Mouse (Mus musculus) intestine, embryonic 16.5 days (tissue): Measurements from ENCODE around the gene Prkca. TPM values are rescaled to one million over a fixed set of nuclear protein-coding genes. Genes with fewer than 3 reads are reported as not detected.

ENCODE experiments used
- ATAC-seq: fragments of 200-750 bp; cut with Nextera tagmentation; 2 replicates; pipeline ENCODE4 v1.8.0; 2017; ENCODE audit warnings: moderate TSS enrichment, moderate library complexity
- H3K27ac ChIP-seq: fragments of 300-500 bp; sonication (generic); 2 replicates; pipeline ENCODE4 v1.5.1; 2014; ENCODE audit warnings: mild to moderate bottlenecking, low read length
- H3K27me3 ChIP-seq: fragments of 300-500 bp; sonication (generic); replicated peaks from 2 replicates; pipeline ENCODE4 v1.6.1; 2014; ENCODE audit warnings: low read length, control low read depth, mixed read lengths; ENCODE audit not compliant: control insufficient read depth, insufficient read depth
- H3K36me3 ChIP-seq: fragments of 300-500 bp; sonication (generic); 2 replicates; pipeline ENCODE4 v1.6.1; 2014; ENCODE audit warnings: low read length, control low read depth; ENCODE audit not compliant: control insufficient read depth, insufficient read depth
- H3K4me1 ChIP-seq: fragments of 300-500 bp; sonication (generic); 2 replicates; pipeline ENCODE4 v1.6.1; 2014; ENCODE audit warnings: low read length, control low read depth, mixed read lengths; ENCODE audit not compliant: control insufficient read depth, insufficient read depth
- H3K4me2 ChIP-seq: fragments of 300-500 bp; sonication (generic); 2 replicates; pipeline ENCODE4 v1.6.1; 2014; ENCODE audit warnings: low read depth, low read length, control low read depth
- H3K4me3 ChIP-seq: fragments of 300-500 bp; sonication (generic); 2 replicates; pipeline ENCODE4 v1.5.1; 2014; ENCODE audit warnings: mild to moderate bottlenecking, low read length
- H3K9ac ChIP-seq: fragments of 300-500 bp; sonication (generic); 2 replicates; pipeline ENCODE4 v1.6.1; 2014; ENCODE audit warnings: low read depth, low read length
- H3K9me3 ChIP-seq: fragments of 300-500 bp; sonication (generic); 2 replicates; pipeline ENCODE4 v1.6.1; 2016; ENCODE audit warnings: low read length, control low read depth; ENCODE audit not compliant: control insufficient read depth
- WGBS: fragments of 180-500 bp; shearing (Covaris S2); extraction: QIAGEN DNeasy Blood & Tissue Kit; methylation state at CpG from one replicate; pipeline ENCODE4 v1.1.7; 2014; 5-methylcytosine and 5-hydroxymethylcytosine counted together
- polyA plus RNA-seq: library from polyadenylated mRNA; unstranded; fragments of >200 nt; fragmentation: Nextera tagmentation; extraction: Ambion mirVana; gene quantifications from 2 replicates; pipeline ENCODE4 v1.2.1, GENCODE M21; 2015

Prkca gene
- polyA plus RNA-seq, 1 experiment from 2014 or later: 20.3 TPM

DNA sequence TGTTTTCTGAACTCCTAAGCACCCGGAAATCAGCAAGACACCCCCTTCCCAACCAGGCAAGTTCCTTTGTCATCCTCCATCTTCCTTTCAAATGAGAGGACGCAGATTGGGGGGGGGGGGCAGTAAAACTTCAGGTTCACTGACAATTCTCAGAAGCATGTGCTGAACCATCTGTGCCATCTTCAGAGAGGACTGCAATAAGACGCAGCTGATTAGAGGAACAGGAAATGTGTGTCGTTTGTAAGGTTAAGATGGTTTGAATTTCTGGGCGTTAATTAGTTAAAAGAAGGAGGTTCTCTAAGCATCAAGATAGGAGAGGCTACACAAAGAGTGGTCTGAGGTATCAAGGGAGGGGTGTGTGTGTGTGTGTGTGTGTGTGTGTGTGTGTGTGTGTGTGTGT lies 94.2 kb downstream of the Prkca start:
- WGBS: 59% methylated on average over 5 of the region's 5 CpGs
- Histone ChIP-seq H3K9ac (no peak overlapping the region), H3K27ac (no peak overlapping the region), H3K4me1 (peaks cover 20% of the 10 kb centered on the region), H3K4me3 (no peak overlapping the region), H3K4me2 (no peak overlapping the region), H3K27me3 (no peaks in the 10 kb centered on the region), H3K9me3 (no peaks in the 10 kb centered on the region), H3K36me3 (no peaks in the 10 kb centered on the region)
- ATAC-seq: no peak

- Histone ChIP-seq H3K9me3 (no peaks in the 10 kb centered on the region), H3K4me3 (no peak overlapping the region), H3K27me3 (no peaks in the 10 kb centered on the region), H3K9ac (no peak overlapping the region), H3K4me1 (peaks cover 20% of the 10 kb centered on the region), H3K36me3 (no peaks in the 10 kb centered on the region), H3K4me2 (no peak overlapping the region), H3K27ac (no peak overlapping the region)
- WGBS: 73% methylated on average over 3 of the region's 3 CpGs
- no peak for ATAC-seq
Measured at GRCm38 (mm10) chr11:108249047-108249403, 94.7 kb downstream of the Prkca start.

DNA sequence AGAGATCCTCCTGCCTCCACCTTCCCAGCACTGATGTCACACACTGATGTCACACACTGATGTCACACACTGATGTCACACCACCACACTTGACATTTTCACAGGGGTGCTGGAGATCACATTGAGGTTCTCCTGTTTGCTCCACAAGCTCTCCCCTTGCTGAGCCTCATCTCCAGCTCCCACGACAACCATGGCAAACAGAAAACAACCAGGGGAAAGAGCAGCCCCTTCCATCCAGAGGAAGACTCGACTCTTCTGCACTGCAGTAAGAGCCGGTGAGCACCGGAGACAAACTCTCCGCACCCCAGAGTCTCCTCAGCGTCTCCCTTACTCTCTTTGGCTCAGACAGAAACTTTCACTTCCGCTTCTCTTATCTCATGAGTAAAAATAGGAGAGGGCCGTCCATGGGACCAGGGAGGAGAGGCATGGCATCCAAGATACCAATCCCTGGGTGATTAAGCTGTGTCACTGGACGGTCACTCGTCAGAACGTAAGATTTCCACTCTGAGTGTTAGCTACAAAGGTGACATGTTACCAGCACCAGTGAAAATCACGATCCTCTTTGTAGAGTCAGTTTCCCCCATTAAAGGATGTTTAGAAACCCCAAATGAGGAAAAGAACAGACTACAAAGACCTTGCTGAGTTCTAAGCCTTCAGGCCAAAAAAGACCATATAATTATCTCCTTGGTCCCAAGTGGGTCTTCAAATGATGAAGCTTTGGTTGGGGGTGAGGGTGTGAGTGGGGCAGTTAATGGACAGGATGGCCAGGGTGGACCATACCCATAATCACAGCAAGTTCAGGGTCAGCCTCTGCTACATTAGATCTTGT lies 95.3 kb downstream of the Prkca start:
- Histone ChIP-seq H3K36me3 (no peaks in the 10 kb centered on the region), H3K27ac (no peak overlapping the region), H3K4me3 (no peak overlapping the region), H3K9ac (no peak overlapping the region), H3K4me2 (no peak overlapping the region), H3K27me3 (no peaks in the 10 kb centered on the region), H3K4me1 (peaks cover 22% of the 10 kb centered on the region), H3K9me3 (no peaks in the 10 kb centered on the region)
- WGBS: 73% methylated on average over 12 of the region's 12 CpGs
- no peak for ATAC-seq

DNA sequence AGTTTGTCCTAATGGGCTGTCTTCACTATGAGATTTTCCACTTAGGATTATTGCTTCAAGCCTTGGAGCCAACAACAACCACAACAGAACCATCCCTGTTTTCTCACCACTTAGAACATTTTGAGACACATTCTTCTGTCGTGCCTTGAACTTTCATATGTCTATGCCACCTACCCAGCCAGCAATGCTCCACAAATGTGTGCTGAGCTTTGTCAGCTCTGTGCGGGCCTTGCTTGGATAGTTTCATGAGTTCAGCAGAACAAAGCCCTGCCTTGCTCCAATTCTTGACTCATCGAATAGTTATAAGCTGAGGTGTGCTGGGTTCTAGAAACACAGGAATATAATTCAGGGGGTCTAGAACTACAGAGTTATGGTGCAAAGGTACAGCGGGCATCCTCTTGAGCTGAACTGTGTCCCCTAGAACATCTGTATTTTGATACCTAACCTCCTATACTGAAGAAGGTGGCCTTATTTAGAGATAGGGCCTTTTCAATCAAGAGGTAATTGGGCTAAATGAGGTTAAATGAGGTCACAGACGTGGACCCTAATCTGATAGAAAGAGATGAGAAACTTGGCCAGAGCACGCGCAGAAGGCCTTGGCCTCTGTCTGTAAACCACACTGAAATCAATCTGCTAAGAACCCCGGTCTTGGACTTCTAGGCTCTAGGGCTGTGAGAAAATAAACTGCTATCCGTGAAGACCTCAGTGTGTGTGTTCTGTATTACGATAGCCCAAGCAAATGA lies 96.4 kb downstream of the Prkca start:
- H3K9me3 ChIP-seq: no peaks in the 10 kb centered on the region
- peaks cover 27% of the 10 kb centered on the region for H3K4me1 ChIP-seq
- WGBS: 90% methylated on average over 10 of the region's 10 CpGs
- no peak overlapping the region for H3K4me2 ChIP-seq
- H3K9ac ChIP-seq: no peak overlapping the region
- no peaks in the 10 kb centered on the region for H3K27me3 ChIP-seq
- H3K27ac ChIP-seq: no peak overlapping the region
- H3K4me3 ChIP-seq: no peak overlapping the region
- H3K36me3 ChIP-seq: no peaks in the 10 kb centered on the region
- ATAC-seq: no peak

DNA sequence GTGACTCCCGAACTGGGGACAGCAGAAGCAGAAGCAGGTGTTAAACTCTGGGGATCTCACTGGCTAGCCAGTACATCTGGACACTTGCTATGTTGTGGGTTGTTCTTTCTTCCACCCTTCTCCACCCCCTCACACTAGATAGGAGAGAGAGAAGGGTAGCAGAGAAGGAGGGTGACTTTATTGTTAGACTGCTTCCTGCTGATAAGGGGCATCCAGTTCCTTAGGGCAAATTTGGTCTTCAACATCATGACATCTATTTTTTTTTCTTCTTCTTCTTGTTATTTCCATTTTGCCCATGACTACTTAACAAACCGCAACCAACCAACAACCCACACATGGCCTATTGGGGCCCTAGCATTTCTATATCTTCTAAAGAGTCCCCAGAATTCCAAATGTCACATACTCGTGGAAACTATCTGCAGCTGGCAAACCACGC lies 97.4 kb downstream of the Prkca start:
- 68% methylated on average over 4 of the region's 4 CpGs for WGBS
- H3K4me1 ChIP-seq: peaks cover 25% of the 10 kb centered on the region
- no peak for ATAC-seq

DNA sequence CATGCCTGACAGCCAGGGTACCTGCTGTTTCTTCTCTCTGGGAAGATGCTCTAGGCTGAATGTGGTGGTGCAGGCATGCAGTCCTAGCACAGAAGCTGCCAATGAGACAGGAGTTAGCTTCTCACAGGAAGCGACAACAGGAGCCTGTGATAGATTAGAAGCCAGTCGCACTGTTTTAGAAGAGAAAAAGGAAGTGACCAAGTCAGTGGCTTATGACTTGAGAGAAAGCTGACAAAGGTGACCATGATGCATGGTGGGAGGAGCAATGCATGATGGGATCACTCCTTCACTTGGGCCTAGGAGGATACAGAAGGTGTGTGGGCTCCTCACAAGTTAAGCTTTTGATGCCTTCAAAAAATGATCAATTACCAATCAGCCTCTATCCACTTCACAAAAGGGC lies 99.5 kb downstream of the Prkca start:
- Histone ChIP-seq H3K27me3 (no peaks in the 10 kb centered on the region), H3K9ac (no peak overlapping the region), H3K9me3 (no peaks in the 10 kb centered on the region), H3K36me3 (no peaks in the 10 kb centered on the region), H3K4me3 (no peak overlapping the region), H3K4me2 (no peak overlapping the region), H3K27ac (no peak overlapping the region), H3K4me1 (peaks cover 18% of the 10 kb centered on the region)
- no peak for ATAC-seq
- WGBS: 72% methylated on average over 2 of the region's 2 CpGs

More for the DNA sequence above, 97.4 kb downstream of the Prkca start:
- Histone ChIP-seq H3K27ac (no peak overlapping the region), H3K4me3 (no peak overlapping the region), H3K9ac (no peak overlapping the region), H3K36me3 (no peaks in the 10 kb centered on the region), H3K4me2 (no peak overlapping the region), H3K9me3 (no peaks in the 10 kb centered on the region), H3K27me3 (no peaks in the 10 kb centered on the region)

GRCm38 (mm10) chr11:108243633-108244032 lies 100.1 kb downstream of the Prkca start:
- no peaks in the 10 kb centered on the region for H3K27me3 ChIP-seq
- H3K4me3 ChIP-seq: no peak overlapping the region
- WGBS: 34% methylated on average over 2 of the region's 2 CpGs

DNA sequence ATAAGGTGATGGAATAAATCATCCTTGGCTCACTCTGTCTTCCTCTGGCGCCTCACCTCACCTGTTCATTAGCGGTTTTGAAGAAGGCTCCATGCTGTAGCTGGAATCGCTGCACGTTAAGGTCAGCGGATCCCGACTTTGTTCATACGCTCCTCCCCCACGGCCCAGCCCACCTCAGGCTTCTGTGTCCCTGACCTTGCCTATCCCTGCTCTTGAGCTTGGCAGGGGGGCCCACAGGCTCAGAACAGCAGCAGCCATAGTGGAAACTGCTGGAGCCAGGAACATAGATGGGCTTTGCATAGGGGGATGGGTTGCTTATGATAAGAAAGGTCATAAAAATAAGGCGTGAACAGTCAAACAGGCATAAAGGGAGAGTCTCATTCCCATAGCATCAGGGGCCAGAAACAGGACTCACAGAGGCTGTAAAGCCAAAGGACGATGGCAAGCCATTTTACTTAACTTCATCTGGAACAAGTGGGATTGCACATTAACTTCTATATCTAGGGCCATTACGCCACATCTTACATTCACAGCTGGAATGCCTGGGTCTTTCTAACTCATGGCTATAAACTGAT lies 102.7 kb downstream of the Prkca start:
- Histone ChIP-seq H3K4me2 (peak overlapping the region; percentile 32), H3K27ac (peak overlapping the region; percentile 61), H3K9me3 (no peaks in the 10 kb centered on the region), H3K4me3 (peak overlapping the region; percentile 24), H3K27me3 (no peaks in the 10 kb centered on the region), H3K9ac (no peak overlapping the region; the same call in 1 of the 2 replicates), H3K36me3 (no peaks in the 10 kb centered on the region), H3K4me1 (peaks cover 41% of the 10 kb centered on the region)
- ATAC-seq: peak; percentile 96
- WGBS: 56% methylated on average over 11 of the region's 11 CpGs

More at GRCm38 (mm10) chr11:108243633-108244032, 100.1 kb downstream of the Prkca start:
- no peak overlapping the region for H3K9ac ChIP-seq
- peaks cover 24% of the 10 kb centered on the region for H3K4me1 ChIP-seq
- H3K9me3 ChIP-seq: no peaks in the 10 kb centered on the region
- H3K4me2 ChIP-seq: no peak overlapping the region
- H3K27ac ChIP-seq: no peak overlapping the region
- no peak for ATAC-seq
- no peaks in the 10 kb centered on the region for H3K36me3 ChIP-seq

- H3K27me3 ChIP-seq: no peaks in the 10 kb centered on the region
- peak overlapping the region; percentile 32; the same call in 1 of the 2 replicates for H3K4me2 ChIP-seq
- ATAC-seq: no peak
- no peaks in the 10 kb centered on the region for H3K9me3 ChIP-seq
- H3K4me1 ChIP-seq: peaks cover 47% of the 10 kb centered on the region
- no peak overlapping the region for H3K4me3 ChIP-seq
- 59% methylated on average over 4 of the region's 4 CpGs for WGBS
- H3K9ac ChIP-seq: no peak overlapping the region
- H3K36me3 ChIP-seq: no peaks in the 10 kb centered on the region
- H3K27ac ChIP-seq: no peak overlapping the region
Measured at GRCm38 (mm10) chr11:108239173-108239572, 104.6 kb downstream of the Prkca start.
